Mouse (Mus musculus) MEL-GATA-1-ER (cell line): ENCODE measurements around the gene B630019K06Rik.
"Not testable (repeated sequence)": the region's sequence is repeated elsewhere in the genome, so short reads cannot be mapped to it uniquely, and the experiment has no call there.

Experiments used
- DNase-seq: peaks from one replicate; pipeline ENCODE4 v3.0.0-alpha.2; 2012; ENCODE audit warnings: low read depth; ENCODE audit errors: extremely low read depth

The B630019K06Rik gene

DNA sequence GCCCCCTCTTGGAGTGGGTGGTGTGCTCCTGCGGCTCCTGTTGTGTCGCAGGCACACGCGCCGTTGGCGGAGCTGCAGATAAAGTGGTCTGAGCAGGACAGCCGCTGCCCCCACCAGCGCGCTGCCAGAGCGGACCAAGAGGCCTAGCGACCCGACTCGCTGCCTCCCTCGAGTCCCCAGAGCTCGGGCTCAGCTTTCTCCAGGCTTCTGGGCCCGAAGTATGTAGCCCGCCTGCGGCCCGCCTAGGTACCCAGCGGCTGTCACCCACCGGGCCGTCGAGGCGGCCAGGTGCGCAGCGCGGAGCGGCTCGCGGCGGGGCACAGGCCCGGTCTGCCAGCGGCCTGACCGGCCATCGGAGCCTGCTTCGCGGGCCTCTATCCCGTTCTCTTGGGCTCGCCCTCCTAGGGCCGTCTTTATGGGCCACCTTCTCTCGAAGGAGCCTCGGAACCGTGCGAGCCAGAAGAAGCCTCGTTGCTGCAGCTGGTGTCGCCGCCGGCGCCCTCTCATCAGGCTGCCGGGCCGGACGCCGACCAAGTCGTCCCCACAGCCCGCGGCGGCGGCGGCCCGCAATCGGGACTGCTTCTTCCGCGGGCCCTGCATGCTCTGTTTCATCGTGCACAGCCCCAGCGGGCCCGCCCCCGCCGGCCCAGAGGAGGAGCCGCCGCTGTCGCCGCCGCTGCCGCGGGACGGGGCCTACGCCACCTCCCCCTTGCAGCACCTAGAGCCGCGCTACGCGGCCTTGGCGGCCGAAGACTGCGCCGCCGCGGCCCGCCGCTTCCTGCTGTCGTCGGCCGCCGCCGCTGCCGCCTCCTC, at the start of gene B630019K06Rik:
Gene B630019K06Rik (plus strand): TSS at position 40 of the 813 bp plus-strand sequence.
- no peak for DNase-seq

GRCm38 (mm10) chrX:8843694-8844093, 48.5 kb upstream of the B630019K06Rik start, which contains the start of gene Gm6592:
Gene Gm6592, plus strand, starts transcription at chrX:8843994.
- no peak for DNase-seq

GRCm38 (mm10) chrX:8852486-8852885, 39.7 kb upstream of the B630019K06Rik start:
- no peak for DNase-seq

GRCm38 (mm10) chrX:8864331-8864730, 27.9 kb upstream of the B630019K06Rik start:
- not testable (repeated sequence) for DNase-seq

DNA sequence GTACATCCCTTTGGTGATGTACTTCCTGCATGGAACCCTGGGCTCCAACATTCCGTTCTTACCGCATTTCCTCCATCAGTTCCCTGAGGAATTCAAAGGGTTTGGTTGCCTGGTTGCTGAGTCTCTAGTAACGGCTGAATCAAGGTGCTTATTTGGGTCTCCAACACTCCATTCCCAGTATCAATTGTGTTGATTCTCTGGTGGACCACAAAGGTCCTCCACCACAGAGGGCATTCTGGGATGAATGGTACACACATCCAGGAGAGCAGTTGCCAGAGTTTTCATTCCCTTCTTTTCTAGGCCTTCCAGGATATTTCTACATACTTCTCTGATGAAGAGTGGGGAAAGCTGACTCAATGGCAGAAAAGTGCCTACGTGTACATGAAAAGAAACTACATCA, 18.2 kb upstream of the B630019K06Rik start, which contains the start of gene Gm5751:
Gene Gm5751 (plus strand): TSS at position 301 of the 400 bp plus-strand sequence.
- DNase-seq, result not testable (repeated sequence)

GRCm38 (mm10) chrX:8884336-8884735, 7.8 kb upstream of the B630019K06Rik start:
- DNase-seq, result no peak

DNA sequence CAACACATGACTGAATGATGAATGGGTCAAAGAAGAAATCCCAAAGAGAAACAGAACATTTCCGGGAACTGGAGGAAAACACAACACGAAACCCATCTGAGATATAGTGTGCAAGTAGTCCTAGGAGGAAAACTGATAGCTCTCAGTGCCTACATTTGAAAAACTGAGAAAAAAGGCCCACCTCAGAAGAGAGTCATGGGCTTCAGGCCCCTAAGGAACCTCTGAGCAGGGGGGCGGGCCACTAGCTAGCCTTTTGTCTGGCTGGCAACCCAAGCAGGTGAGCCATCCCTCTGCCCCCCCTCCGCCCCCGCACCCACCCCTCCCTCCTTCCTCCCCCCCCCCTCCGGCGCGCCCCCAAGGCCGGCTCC, 223 bp upstream of the B630019K06Rik start:
- no peak for DNase-seq

DNA sequence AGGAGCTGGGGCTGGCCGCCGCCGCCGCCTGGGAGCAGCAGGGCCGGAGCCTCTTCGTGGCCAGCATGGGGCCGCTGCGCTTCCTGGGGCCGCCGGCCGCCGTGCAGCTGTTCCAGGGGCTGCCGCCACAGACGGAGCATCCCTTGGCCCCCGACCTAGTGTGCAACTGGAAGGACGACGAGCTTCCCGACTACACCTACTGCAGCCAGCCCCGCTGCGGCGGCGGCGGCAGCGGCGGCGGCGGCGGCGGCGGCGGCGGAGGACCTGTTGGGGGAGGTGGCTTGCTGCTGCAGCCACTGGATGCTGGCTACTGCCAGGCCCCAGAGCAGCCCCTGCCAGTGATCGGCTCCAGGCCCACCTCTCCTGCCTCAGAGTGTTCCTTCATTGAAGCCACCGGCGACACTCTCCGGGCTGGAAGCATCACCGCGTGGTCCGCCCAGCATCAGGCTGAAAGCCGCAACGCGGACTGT, 1.0 kb downstream of the B630019K06Rik start:
- DNase-seq, result no peak

GRCm38 (mm10) chrX:8900823-8901222, 8.6 kb downstream of the B630019K06Rik start:
- DNase-seq, result no peak

GRCm38 (mm10) chrX:8901906-8902472, 9.8 kb downstream of the B630019K06Rik start:
- DNase-seq, result no peak

- no peak for DNase-seq
Observed at GRCm38 (mm10) chrX:8921080-8921479, 28.9 kb downstream of the B630019K06Rik start.

- DNase-seq, result no peak
Observed at GRCm38 (mm10) chrX:8921813-8922607, 29.8 kb downstream of the B630019K06Rik start.

DNA sequence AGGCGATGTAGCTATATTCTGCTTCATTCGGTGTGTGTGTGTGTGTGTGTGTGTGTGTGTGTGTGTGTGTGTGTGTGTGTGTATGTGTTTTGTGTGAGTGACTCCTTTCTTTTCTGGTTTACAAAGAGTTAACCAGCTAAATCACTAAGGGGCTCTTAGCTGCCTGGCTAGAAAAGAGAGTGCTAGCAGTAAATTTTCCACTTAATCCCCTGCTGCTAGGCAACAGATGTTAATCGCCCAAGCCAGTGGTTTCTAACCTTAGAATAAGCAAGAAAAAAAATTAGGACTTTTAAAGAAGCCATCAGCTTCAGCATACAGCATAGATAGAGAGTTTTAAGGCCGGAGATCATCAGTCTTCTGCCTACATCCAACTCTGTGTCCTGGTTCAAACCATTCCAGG, 35.1 kb downstream of the B630019K06Rik start:
- no peak for DNase-seq

GRCm38 (mm10) chrX:8944041-8944440, 51.9 kb downstream of the B630019K06Rik start:
- no peak for DNase-seq
